In genomic region chr10:94609309-94609777, GRCm38 (mm10) we compare ENCODE assay signal across 8 mouse cellular contexts.
DNase-seq lines count a peak whose midpoint lies in the region; ATAC-seq and TF ChIP-seq lines count a peak whose summit lies in the region.

No protein-coding gene starts in this region.

- peak; percentile 54; the same call in 1 of the 2 replicates for TF ChIP-seq CTCF in spleen, adult 2 months (IDR thresholded peaks at IDR 0.05; ENCODE audit: extremely low read depth, insufficient read depth, insufficient read length, insufficient replicate concordance)

- WGBS in spleen, adult 2 months, result 61% methylated on average over 5 of the region's 5 CpGs
- WGBS in intestine, embryonic 15.5 days, result 54% methylated on average over 5 of the region's 5 CpGs

- no peak overlapping the region for H3K4me2 ChIP-seq in intestine, embryonic 15.5 days (replicated peaks)

- no peak overlapping the region for H3K4me3 ChIP-seq in spleen, adult 2 months (ENCODE audit: extremely low read depth, insufficient read depth, insufficient read length)
- no peak overlapping the region for H3K4me3 ChIP-seq in intestine, embryonic 15.5 days (replicated peaks)

- TF ChIP-seq POLR2A in spleen, adult 2 months (IDR thresholded peaks at IDR 0.05; ENCODE audit: low read depth, low read length), result no peak

- no peak overlapping the region for H3K9ac ChIP-seq in intestine, embryonic 15.5 days

- intact Hi-C loops in gastrocnemius, postnatal 36 days (cut with DNase I), result loop anchor here (2.0 to 10.0 kb wide), 3 partner anchors 97 to 405 kb away; no protein-coding TSS in a partner anchor
- intact Hi-C loops in left cerebral cortex, postnatal 10 days (cut with DNase I), result loop anchor here (5.0 kb wide), 3 partner anchors 92 to 397 kb away; no protein-coding TSS in a partner anchor

- no peaks in the 10 kb centered on the region for H3K9me3 ChIP-seq in intestine, embryonic 15.5 days

- peaks cover 17% of the 10 kb centered on the region; the same call in 1 of the 2 replicates for H3K4me1 ChIP-seq in spleen, adult 2 months (ENCODE audit: control insufficient read depth, insufficient read depth, insufficient read length)
- no peaks in the 10 kb centered on the region for H3K4me1 ChIP-seq in intestine, embryonic 15.5 days (replicated peaks)

- peak; percentile 32 to 58 for DNase-seq in spleen, adult 2 months (ENCODE audit: low read depth in 1 of 2, low spot score in 2 of 2)
- DNase-seq in spleen, adult 12 weeks (ENCODE audit: low spot score), result no peak
- DNase-seq in embryo, embryonic 11 days, result peak; percentile 83
- DNase-seq in gastrocnemius, postnatal 36 days, result peak; percentile 41 to 49
- peak; percentile 73 to 78 for DNase-seq in left cerebral cortex, postnatal 10 days (ENCODE audit: extremely low spot score in 1 of 2, low spot score in 2 of 2)
- peak; percentile 79 for DNase-seq in mesoderm, embryonic 11.5 days (ENCODE audit: low read depth, low spot score)
- DNase-seq in right cerebral cortex, postnatal 4 days, result peak; percentile 56

- no peak overlapping the region for H3K27ac ChIP-seq in spleen, adult 2 months (ENCODE audit: insufficient read depth, low read length)
- H3K27ac ChIP-seq in intestine, embryonic 15.5 days, result no peak overlapping the region

- no peaks in the 10 kb centered on the region for H3K36me3 ChIP-seq in spleen, adult 2 months (ENCODE audit: control insufficient read depth, insufficient read depth, low read length)
- H3K36me3 ChIP-seq in intestine, embryonic 15.5 days, result no peaks in the 10 kb centered on the region

- peak; percentile 91 for ATAC-seq in intestine, embryonic 15.5 days

- H3K27me3 ChIP-seq in spleen, adult 2 months (ENCODE audit: control insufficient read depth, insufficient read depth, low read length), result no peaks in the 10 kb centered on the region
- no peaks in the 10 kb centered on the region for H3K27me3 ChIP-seq in intestine, embryonic 15.5 days (replicated peaks)
